ENCODE assay signal across 8 mouse cellular contexts in the genomic region with DNA sequence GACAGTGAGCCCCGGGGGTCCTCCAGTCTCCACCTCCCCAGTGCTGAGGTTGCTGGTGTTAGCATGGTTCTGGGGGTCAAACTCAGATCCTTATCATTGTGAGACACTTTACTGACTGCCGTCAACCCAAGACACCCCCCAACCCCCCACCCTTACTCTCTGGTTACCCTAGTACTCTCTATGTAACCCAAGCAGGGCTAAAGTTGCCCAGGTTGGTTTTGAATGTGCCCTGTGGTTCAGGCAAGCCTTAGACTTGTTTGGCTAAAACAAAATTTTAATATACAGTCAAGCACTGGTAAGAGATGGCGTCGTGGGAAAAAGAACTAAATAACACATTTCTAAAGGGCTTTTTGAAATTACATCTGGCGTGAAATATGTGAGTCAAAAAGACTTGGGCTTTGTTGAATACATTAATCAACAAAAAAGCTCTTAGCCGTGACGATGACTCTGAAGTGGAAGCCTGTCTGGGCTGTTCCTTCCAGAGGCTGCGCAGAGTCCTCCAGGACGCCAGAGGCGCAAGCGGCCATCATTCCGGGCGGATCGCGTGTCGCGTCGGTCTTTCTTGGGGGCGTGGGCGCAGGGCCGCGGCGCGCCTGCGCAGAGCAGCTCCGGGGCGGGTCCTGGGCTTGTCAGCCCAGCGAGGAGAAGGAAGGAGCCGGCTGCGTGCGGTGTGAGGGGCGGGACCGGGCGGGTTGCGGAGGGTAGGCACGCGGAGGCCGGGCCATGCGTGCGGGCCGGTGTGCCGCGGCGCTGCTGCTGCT. TPM values are rescaled to one million over a fixed set of nuclear protein-coding genes. Genes with fewer than 3 reads are reported as not detected.
DNase-seq lines count a peak whose midpoint lies in the region; ATAC-seq lines count a peak whose summit lies in the region.

Gene Nomo1 (plus strand): TSS at position 590 of the 761 bp plus-strand sequence.

- peak; percentile 99 for DNase-seq in Muller cell, postnatal 12 days (ENCODE audit: inconsistent ontology term)
- DNase-seq in cerebellum, adult 9-11 months: peak; percentile 96
- DNase-seq in frontal cortex, adult 2 months (ENCODE audit: extremely low spot score in 1 of 2, low spot score in 1 of 2): peak; percentile 89 to 99
- peak; percentile 99 for DNase-seq in hindbrain, embryonic 11.5 days (ENCODE audit: low spot score)
- peak; percentile 98 for DNase-seq in layer of hippocampus, postnatal 10 days (ENCODE audit: low spot score in 2 of 2)
- peak; percentile 98 for DNase-seq in lung, postnatal 10 days
- DNase-seq in ovary, postnatal 36 days (ENCODE audit: low spot score): peak; percentile 97
- peak; percentile 97 for DNase-seq in thymus, postnatal 25 days

- no peaks in the 10 kb centered on the region for H3K27me3 ChIP-seq in hindbrain, embryonic 11.5 days (ENCODE audit: control insufficient read depth, insufficient read depth, low read length)

- ATAC-seq in hindbrain, embryonic 11.5 days (ENCODE audit: low FRiP score): peak; percentile 95

- H3K4me1 ChIP-seq in hindbrain, embryonic 11.5 days (replicated peaks; ENCODE audit: control insufficient read depth, insufficient read depth, low read length): no peaks in the 10 kb centered on the region

- H3K4me3 ChIP-seq in hindbrain, embryonic 11.5 days (ENCODE audit: low read depth, low read length): peak within 1 kb of the TSS; percentile 88

- H3K36me3 ChIP-seq in hindbrain, embryonic 11.5 days (ENCODE audit: control insufficient read depth, insufficient read depth, low read length): no peaks in the 10 kb centered on the region

- no peaks in the 10 kb centered on the region for H3K9me3 ChIP-seq in hindbrain, embryonic 11.5 days (ENCODE audit: control insufficient read depth, low read length)

- WGBS in hindbrain, embryonic 11.5 days: 6% methylated on average over 44 of the region's 44 CpGs

- peak within 1 kb of the TSS; percentile 77 for H3K4me2 ChIP-seq in hindbrain, embryonic 11.5 days (replicated peaks; ENCODE audit: low read depth, low read length)

- H3K9ac ChIP-seq in hindbrain, embryonic 11.5 days (ENCODE audit: low read depth, low read length): peak within 1 kb of the TSS; percentile 83

- H3K27ac ChIP-seq in hindbrain, embryonic 11.5 days (ENCODE audit: low read depth, low read length): no peak within 1 kb of the TSS; the same call in 1 of the 2 replicates

RNA-seq across cellular contexts. Expression of gene Nomo1, which starts in this region (rescaled TPM):
- polyA plus RNA-seq in frontal cortex, adult 2 months (2012; rRNA removed): 68.3 and 74.8 TPM in 2 replicates
- polyA plus RNA-seq in hindbrain, embryonic 11.5 days (2014; fragmentation: Nextera tagmentation; extraction: Ambion mirVana): 13.8 and 14.9 TPM in 2 replicates
- 100 to 1,000 TPM; 109 to 113 TPM for total RNA-seq in layer of hippocampus, postnatal 10 days (2021)
